Mouse (Mus musculus): ENCODE measurements around the gene Mical1. TPM values are rescaled to one million over a fixed set of nuclear protein-coding genes. Genes with fewer than 3 reads are reported as not detected.

Gene Mical1
- polyA plus RNA-seq, 1 experiment from 2014 or later, result 46.8 TPM

- 70% methylated on average over 33 of the region's 33 CpGs for WGBS
- no peak overlapping the region for H3K27ac ChIP-seq
- H3K36me3 ChIP-seq, result peaks cover 58% of the 10 kb centered on the region
- no peaks in the 10 kb centered on the region for H3K27me3 ChIP-seq
- no peak overlapping the region for H3K4me2 ChIP-seq (replicated peaks)
- peaks cover 18% of the 10 kb centered on the region for H3K4me1 ChIP-seq
- no peak for ATAC-seq (ENCODE audit: low FRiP score)
- no peak overlapping the region for H3K4me3 ChIP-seq
- H3K9ac ChIP-seq, result no peak overlapping the region
- no peaks in the 10 kb centered on the region for H3K9me3 ChIP-seq (replicated peaks)
Observed at GRCm38 (mm10) chr10:41480938-41481880, 5.1 kb downstream of the Mical1 start.

GRCm38 (mm10) chr10:41482446-41482845 lies 6.3 kb downstream of the Mical1 start:
- no peak for ATAC-seq (ENCODE audit: low FRiP score)
- peaks cover 12% of the 10 kb centered on the region for H3K4me1 ChIP-seq
- WGBS, result 84% methylated on average over 7 of the region's 7 CpGs
- H3K9ac ChIP-seq, result no peak overlapping the region
- H3K36me3 ChIP-seq, result peaks cover 70% of the 10 kb centered on the region
- H3K27me3 ChIP-seq, result no peaks in the 10 kb centered on the region
- no peak overlapping the region for H3K4me3 ChIP-seq
- H3K27ac ChIP-seq, result no peak overlapping the region
- H3K9me3 ChIP-seq (replicated peaks), result no peaks in the 10 kb centered on the region
- H3K4me2 ChIP-seq (replicated peaks), result no peak overlapping the region

DNA sequence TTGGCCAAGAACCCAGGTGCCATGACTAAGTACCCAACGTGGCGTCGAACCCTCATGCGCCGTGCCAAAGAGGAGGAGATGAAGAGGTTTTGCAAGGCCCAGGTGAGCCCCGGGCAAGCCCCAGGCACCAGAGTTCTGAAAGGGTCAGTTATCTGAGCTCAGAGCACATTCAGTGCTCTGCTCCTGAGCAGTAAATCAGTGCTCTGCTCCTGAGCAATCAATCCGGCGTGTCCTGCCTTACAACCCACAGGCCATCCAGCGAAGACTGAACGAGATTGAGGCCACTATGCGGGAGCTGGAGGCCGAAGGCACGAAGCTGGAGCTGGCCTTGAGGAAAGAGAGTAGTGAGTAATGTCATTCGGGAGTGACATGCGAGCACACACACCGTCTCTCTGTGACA lies 9.7 kb downstream of the Mical1 start:
- H3K4me3 ChIP-seq, result no peak overlapping the region
- H3K4me1 ChIP-seq, result peaks cover 23% of the 10 kb centered on the region
- H3K4me2 ChIP-seq (replicated peaks), result no peak overlapping the region
- H3K9ac ChIP-seq, result no peak overlapping the region
- peaks cover 68% of the 10 kb centered on the region for H3K36me3 ChIP-seq
- H3K9me3 ChIP-seq (replicated peaks), result no peaks in the 10 kb centered on the region
- H3K27me3 ChIP-seq, result 0 out of 2 replicates have a peak, but pooled peaks cover 3% of the 10 kb centered on the region
- no peak overlapping the region for H3K27ac ChIP-seq
- no peak for ATAC-seq (ENCODE audit: low FRiP score)
- WGBS, result 94% methylated on average over 16 of the region's 16 CpGs

DNA sequence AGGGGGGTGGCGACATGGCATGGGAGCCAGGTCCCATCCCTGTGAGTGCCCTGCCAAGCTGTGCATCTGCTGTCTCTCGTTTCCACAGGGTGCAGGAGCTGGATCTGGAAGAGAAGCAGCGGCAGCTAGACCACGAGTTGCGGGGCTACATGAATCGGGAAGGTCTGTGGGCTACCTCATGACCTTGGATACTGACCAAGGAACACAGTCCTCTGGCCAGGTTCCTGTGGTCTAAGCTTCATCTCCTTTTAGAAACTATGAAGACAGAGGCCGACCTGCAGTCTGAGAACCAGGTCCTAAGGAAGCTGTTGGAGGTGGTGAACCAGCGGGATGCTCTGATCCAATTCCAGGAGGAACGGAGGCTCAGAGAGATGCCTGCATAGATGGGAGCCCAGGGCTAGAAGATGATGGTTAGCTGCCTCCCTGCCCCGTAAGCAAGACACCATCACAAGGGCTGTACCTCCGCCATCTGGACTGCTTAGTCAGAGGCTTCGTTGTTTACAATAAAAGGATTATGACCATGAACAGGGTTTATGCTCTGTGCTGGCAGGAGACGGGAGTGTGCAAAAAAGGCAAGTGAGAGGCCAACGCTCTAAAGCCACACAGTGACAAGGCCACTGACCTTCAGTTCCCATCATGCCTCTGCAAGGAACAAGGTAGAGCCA lies 10.5 kb downstream of the Mical1 start:
- Histone ChIP-seq H3K4me1 (peaks cover 23% of the 10 kb centered on the region), H3K4me2 (replicated peaks) (no peak overlapping the region), H3K36me3 (peaks cover 61% of the 10 kb centered on the region), H3K9ac (no peak overlapping the region), H3K27ac (no peak overlapping the region), H3K27me3 (0 out of 2 replicates have a peak, but pooled peaks cover 3% of the 10 kb centered on the region), H3K4me3 (no peak overlapping the region), H3K9me3 (replicated peaks) (no peaks in the 10 kb centered on the region)
- WGBS, result 91% methylated on average over 14 of the region's 14 CpGs
- ATAC-seq (ENCODE audit: low FRiP score), result no peak

- Histone ChIP-seq H3K4me1 (peaks cover 23% of the 10 kb centered on the region), H3K27ac (no peak overlapping the region)
- 44% methylated on average over 7 of the region's 7 CpGs for WGBS
Observed at GRCm38 (mm10) chr10:41488877-41489276, 12.8 kb downstream of the Mical1 start.

GRCm38 (mm10) chr10:41489294-41489693 lies 13.2 kb downstream of the Mical1 start:
- H3K27ac ChIP-seq, result no peak overlapping the region

More at GRCm38 (mm10) chr10:41488877-41489276, 12.8 kb downstream of the Mical1 start:
- Histone ChIP-seq H3K36me3 (peaks cover 39% of the 10 kb centered on the region), H3K9me3 (replicated peaks) (no peaks in the 10 kb centered on the region), H3K4me2 (replicated peaks) (peak overlapping the region; percentile 99), H3K4me3 (peak overlapping the region; percentile 58), H3K27me3 (0 out of 2 replicates have a peak, but pooled peaks cover 3% of the 10 kb centered on the region), H3K9ac (peak overlapping the region; percentile 65)
- ATAC-seq (ENCODE audit: low FRiP score), result no peak

DNA sequence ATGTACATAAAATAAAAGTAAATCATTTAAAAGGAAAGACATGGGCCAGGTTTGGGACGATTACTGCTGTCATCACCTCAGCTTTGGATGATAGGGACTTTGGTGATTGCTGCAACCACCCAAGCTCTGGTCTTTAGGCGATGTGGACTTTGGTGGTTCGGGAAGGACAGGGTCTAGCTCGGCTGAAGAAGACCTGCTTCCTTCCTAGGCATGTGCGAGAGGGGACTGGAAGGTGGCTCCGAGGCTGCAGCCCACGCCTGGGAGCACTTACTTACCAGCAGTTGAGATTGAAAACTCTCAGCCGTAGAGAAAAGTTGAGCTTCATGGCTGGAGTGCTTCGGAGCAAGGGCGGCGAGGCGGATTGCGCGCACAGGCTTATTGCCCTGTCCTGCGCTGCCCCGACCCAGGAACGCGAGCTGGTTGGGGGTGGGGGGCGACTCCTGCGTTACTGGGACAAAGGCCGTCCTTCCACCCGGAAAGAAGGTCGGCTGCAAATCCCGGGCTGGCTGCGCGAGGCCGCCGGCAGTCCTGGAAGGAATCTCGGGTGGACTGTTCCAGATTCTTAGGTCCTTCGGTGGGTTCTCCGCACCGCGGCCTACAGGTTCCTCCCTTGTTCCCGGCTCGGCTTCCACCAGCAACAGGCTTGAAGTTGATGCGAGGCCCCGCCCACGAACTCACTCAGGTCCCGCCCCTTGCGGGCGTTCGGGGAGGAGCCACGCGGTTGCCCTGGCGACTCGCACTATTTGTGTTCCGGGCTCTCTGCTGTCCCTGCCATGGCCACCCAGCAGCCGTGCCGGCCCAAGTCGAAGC lies 13.8 kb downstream of the Mical1 start, which contains the start of the genes Smpd2 and Ppil6:
Gene Smpd2 (minus strand): TSS at position 662 of the 810 bp plus-strand sequence.
Gene Ppil6 (plus strand): TSS at position 732 of the 810 bp plus-strand sequence.
- H3K4me1 ChIP-seq, result peaks cover 23% of the 10 kb centered on the region
- 0 out of 2 replicates have a peak, but pooled peaks cover 3% of the 10 kb centered on the region for H3K27me3 ChIP-seq
- H3K4me2 ChIP-seq (replicated peaks), result peak within 1 kb of the TSS; percentile 99
- peak; percentile 94 for ATAC-seq (ENCODE audit: low FRiP score)
- WGBS, result under 1% methylated on average over 50 of the region's 50 CpGs
- H3K4me3 ChIP-seq, result peak within 1 kb of the TSS; percentile 58
- H3K27ac ChIP-seq, result peak within 1 kb of the TSS; percentile 52
- H3K9me3 ChIP-seq (replicated peaks), result no peaks in the 10 kb centered on the region
- H3K9ac ChIP-seq, result peak within 1 kb of the TSS; percentile 65
- H3K36me3 ChIP-seq, result peaks cover 29% of the 10 kb centered on the region

More at GRCm38 (mm10) chr10:41489294-41489693, 13.2 kb downstream of the Mical1 start:
- Histone ChIP-seq H3K9me3 (replicated peaks) (no peaks in the 10 kb centered on the region), H3K4me1 (peaks cover 23% of the 10 kb centered on the region), H3K4me3 (peak overlapping the region; percentile 58), H3K4me2 (replicated peaks) (peak overlapping the region; percentile 99), H3K36me3 (peaks cover 35% of the 10 kb centered on the region), H3K9ac (peak overlapping the region; percentile 65), H3K27me3 (0 out of 2 replicates have a peak, but pooled peaks cover 3% of the 10 kb centered on the region)
- 32% methylated on average over 8 of the region's 8 CpGs for WGBS
- ATAC-seq (ENCODE audit: low FRiP score), result no peak

DNA sequence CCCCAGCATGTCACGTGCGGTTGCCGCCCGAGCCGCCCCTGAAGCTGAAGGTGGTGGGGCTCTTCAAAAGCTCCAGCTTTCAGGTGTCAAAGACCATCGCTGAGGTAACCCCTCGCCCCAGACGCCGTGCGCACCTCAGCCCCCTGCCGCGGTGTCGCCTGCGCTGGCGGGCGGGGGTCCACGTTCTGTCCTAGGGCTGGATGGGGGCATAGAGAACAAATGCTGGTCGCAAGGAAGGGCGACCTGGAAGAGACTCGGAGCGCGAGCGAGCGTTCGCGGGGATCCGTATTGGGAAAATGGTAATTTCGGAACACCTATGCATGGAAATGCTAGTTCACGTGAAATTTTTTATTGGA lies 14.4 kb downstream of the Mical1 start:
- ATAC-seq (ENCODE audit: low FRiP score), result peak; percentile 71

DNA sequence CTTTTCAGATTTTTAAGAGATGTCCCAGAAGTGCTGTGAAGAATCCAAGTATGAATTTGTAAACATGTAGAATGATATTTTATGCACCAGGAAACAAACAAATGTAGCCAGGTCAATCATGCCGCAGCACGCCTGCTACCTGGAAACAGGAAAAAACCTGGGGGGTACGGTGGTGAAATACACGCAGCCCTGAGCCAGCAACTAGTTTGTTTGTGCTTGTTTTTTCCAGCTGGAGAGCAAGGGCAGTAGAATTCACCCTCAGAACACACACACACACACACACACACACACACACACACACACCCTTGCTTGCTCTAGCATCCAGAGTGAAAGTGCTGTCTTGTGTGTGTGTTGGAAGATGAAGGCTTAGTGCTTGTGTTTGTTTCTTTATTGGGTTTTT lies 15.0 kb downstream of the Mical1 start:
- no peak overlapping the region for H3K9ac ChIP-seq
- peaks cover 23% of the 10 kb centered on the region for H3K4me1 ChIP-seq
- no peak overlapping the region for H3K4me3 ChIP-seq
- peak overlapping the region; percentile 99; the same call in 1 of the 2 replicates for H3K4me2 ChIP-seq (replicated peaks)
- H3K36me3 ChIP-seq, result peaks cover 17% of the 10 kb centered on the region
- ATAC-seq (ENCODE audit: low FRiP score), result no peak
- WGBS, result 62% methylated on average over 4 of the region's 4 CpGs
- 0 out of 2 replicates have a peak, but pooled peaks cover 3% of the 10 kb centered on the region for H3K27me3 ChIP-seq
- H3K9me3 ChIP-seq (replicated peaks), result no peaks in the 10 kb centered on the region
- no peak overlapping the region for H3K27ac ChIP-seq

More for the DNA sequence above, 14.4 kb downstream of the Mical1 start:
- under 1% methylated on average over 29 of the region's 29 CpGs for WGBS
- no peaks in the 10 kb centered on the region for H3K9me3 ChIP-seq (replicated peaks)
- no peak overlapping the region for H3K27ac ChIP-seq
- peaks cover 23% of the 10 kb centered on the region for H3K36me3 ChIP-seq
- peak overlapping the region; percentile 99 for H3K4me2 ChIP-seq (replicated peaks)
- peak overlapping the region; percentile 58 for H3K4me3 ChIP-seq
- H3K4me1 ChIP-seq, result peaks cover 23% of the 10 kb centered on the region
- H3K27me3 ChIP-seq, result 0 out of 2 replicates have a peak, but pooled peaks cover 3% of the 10 kb centered on the region
- peak overlapping the region; percentile 65 for H3K9ac ChIP-seq

DNA sequence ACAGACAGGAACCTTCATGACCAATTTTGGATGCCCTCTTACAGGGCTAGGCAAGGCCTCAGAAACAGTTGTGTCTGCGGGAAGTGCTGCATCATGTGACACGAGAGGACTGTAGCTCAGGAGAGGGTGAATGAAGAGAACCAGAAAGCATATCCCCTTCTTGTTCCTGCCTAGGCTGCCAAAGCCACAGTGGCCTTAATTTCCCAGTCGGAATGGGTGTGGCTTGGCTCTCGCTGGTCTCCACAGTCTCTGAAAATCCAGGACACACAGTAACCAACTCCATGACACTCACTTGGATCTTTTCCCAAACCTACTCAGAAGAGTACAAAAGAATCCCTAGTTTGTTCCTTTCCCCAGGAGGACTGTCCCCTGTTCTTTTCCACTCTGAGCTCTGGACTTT lies 24.8 kb downstream of the Mical1 start:
- Histone ChIP-seq H3K36me3 (no peaks in the 10 kb centered on the region), H3K4me3 (no peak overlapping the region), H3K9ac (no peak overlapping the region), H3K4me2 (replicated peaks) (no peak overlapping the region), H3K9me3 (replicated peaks) (no peaks in the 10 kb centered on the region), H3K27me3 (no peaks in the 10 kb centered on the region), H3K4me1 (0 out of 2 replicates have a peak, but pooled peaks cover 2% of the 10 kb centered on the region), H3K27ac (no peak overlapping the region)
- no peak for ATAC-seq (ENCODE audit: low FRiP score)
- 70% methylated on average over 4 of the region's 4 CpGs for WGBS

- Histone ChIP-seq H3K4me1 (0 out of 2 replicates have a peak, but pooled peaks cover 2% of the 10 kb centered on the region), H3K36me3 (no peaks in the 10 kb centered on the region), H3K4me2 (replicated peaks) (no peak overlapping the region), H3K9me3 (replicated peaks) (no peaks in the 10 kb centered on the region), H3K4me3 (no peak overlapping the region), H3K27me3 (no peaks in the 10 kb centered on the region), H3K27ac (no peak overlapping the region), H3K9ac (no peak overlapping the region)
- ATAC-seq (ENCODE audit: low FRiP score), result no peak; the same call in 1 of the 2 replicates
- 86% methylated on average over 1 of the region's 1 CpGs for WGBS
Observed at GRCm38 (mm10) chr10:41504996-41505395, 28.9 kb downstream of the Mical1 start.

Measured in hindbrain, embryonic 12.5 days (tissue).